Mouse (Mus musculus) ES-E14 (cell line): ENCODE data around the gene Zzz3. TPM values are rescaled to one million over a fixed set of nuclear protein-coding genes. Genes with fewer than 3 reads are reported as not detected.

Experiments
- DNase-seq: peaks from one replicate; pipeline ENCODE4 v3.0.0-alpha.2; 2013; ENCODE audit warnings: low read depth, low spot score
- H3K27ac ChIP-seq: 2 replicates; pipeline ENCODE4 v1.5.1; 2012; ENCODE audit warnings: low read depth, mild to moderate bottlenecking, low read length, moderate library complexity, mixed read lengths; ENCODE audit not compliant: poor library complexity, insufficient read depth, severe bottlenecking
- H3K36me3 ChIP-seq: 2 replicates; pipeline ENCODE4 v1.6.1; 2012; ENCODE audit warnings: mild to moderate bottlenecking, low read length, moderate library complexity, mixed read lengths; ENCODE audit not compliant: control insufficient read depth, poor library complexity, insufficient read depth, severe bottlenecking
- H3K4me1 ChIP-seq, 2 experiments: fragments of 150-350 bp in 1 of 2; sonication (generic) in 1 of 2; 2 replicates each; pipeline ENCODE4 v1.6.1; 2012; ENCODE audit warnings: low read length in 2 of 2, mild to moderate bottlenecking in 1 of 2, mixed read lengths in 1 of 2; ENCODE audit not compliant: control insufficient read depth in 2 of 2, insufficient read depth in 2 of 2, poor library complexity in 1 of 2
- H3K4me3 ChIP-seq, 2 experiments: fragments of 150-350 bp in 1 of 2; sonication (generic) in 1 of 2; 2 replicates each; pipeline ENCODE4 v1.5.1; 2012; ENCODE audit warnings: low read length in 2 of 2, low read depth in 1 of 2, mild to moderate bottlenecking in 1 of 2, mixed read lengths in 1 of 2; ENCODE audit not compliant: insufficient read depth in 1 of 2, poor library complexity in 1 of 2, severe bottlenecking in 1 of 2
- H3K9ac ChIP-seq: 2 replicates; pipeline ENCODE4 v1.6.1; 2012; ENCODE audit warnings: low read depth, mild to moderate bottlenecking, low read length, mixed read lengths; ENCODE audit not compliant: poor library complexity, insufficient read depth, severe bottlenecking
- H3K9me3 ChIP-seq: fragments of 150-350 bp; sonication (generic); 2 replicates; pipeline ENCODE4 v1.6.1; 2012; ENCODE audit warnings: low read depth, mild to moderate bottlenecking, low read length; ENCODE audit not compliant: control insufficient read depth, insufficient read depth
- CHD2 ChIP-seq: IDR thresholded peaks from 2 replicates; pipeline ENCODE4 v1.6.1; 2014; ENCODE audit warnings: mild to moderate bottlenecking, low read depth, low read length, inconsistent platforms
- HCFC1 ChIP-seq: IDR thresholded peaks from 2 replicates; pipeline ENCODE4 v1.6.1; 2012; ENCODE audit warnings: low read length, inconsistent platforms, borderline replicate concordance; ENCODE audit not compliant: insufficient read depth
- MAFK ChIP-seq: IDR thresholded peaks from 2 replicates; pipeline ENCODE4 v1.6.1; 2014; ENCODE audit warnings: mild to moderate bottlenecking, low read depth, low read length, inconsistent platforms; ENCODE audit not compliant: insufficient read depth
- ZC3H11A ChIP-seq: IDR thresholded peaks from 2 replicates; pipeline ENCODE4 v1.6.1; 2012; ENCODE audit warnings: low read depth, mild to moderate bottlenecking, inconsistent platforms, low read length, borderline replicate concordance
- ZNF384 ChIP-seq: IDR thresholded peaks from 2 replicates; pipeline ENCODE4 v1.6.1; 2012; ENCODE audit warnings: low read depth, low read length, inconsistent platforms
- in situ Hi-C, 2 experiments: fragments of 600-800 bp; cut with MboI; formaldehyde crosslinking; loops; one replicate each; pipeline ENCODE4 v1.15.1; 2025; ENCODE audit warnings: low sequenced_read_pairs in 2 of 2, inconsistent platforms in 1 of 2; ENCODE audit not compliant: unreplicated experiment in 2 of 2
- total RNA-seq: library from RNA; depleted of rRNA; stranded (reverse); fragments of 300-350 nt; gene quantifications from 2 replicates; pipeline ENCODE4 v1.2.3, GENCODE M21; 2012

Gene Zzz3
- total RNA-seq, 1 experiment, result 40.9 TPM

DNA sequence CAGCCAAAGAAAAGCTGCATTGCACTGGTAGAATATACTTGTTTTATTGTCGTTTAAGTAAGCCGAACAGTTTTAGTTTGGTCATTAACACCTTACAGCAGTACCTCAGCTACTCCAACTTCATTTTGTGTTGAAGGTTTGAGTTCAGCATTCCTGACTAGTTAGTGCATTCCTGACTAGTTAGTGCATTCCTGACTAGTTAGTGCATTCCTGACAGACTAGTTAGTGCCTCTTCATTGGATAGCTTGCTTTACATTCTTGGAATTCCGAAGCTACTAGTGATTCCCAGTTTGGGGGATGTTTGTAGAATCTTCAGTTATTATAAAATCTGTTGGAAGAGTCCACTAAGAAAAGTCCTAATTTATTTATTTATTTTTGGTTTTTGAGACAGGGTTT is 7.4 kb downstream of the Zzz3 start:
- H3K9me3 ChIP-seq, result no peaks in the 10 kb centered on the region
- no peak overlapping the region; the same call in 1 of the 2 replicates for H3K27ac ChIP-seq
- H3K4me3 ChIP-seq, result no peak overlapping the region
- no peak overlapping the region; the same call in 1 of the 2 replicates for H3K9ac ChIP-seq
- peaks cover 13 to 25% of the 10 kb centered on the region in 2 experiments; a peak in 3 of 4 replicates for H3K4me1 ChIP-seq
- no peaks in the 10 kb centered on the region for H3K36me3 ChIP-seq
- no peak for DNase-seq
- in situ Hi-C loops, result no loop called here
- TF ChIP-seq ZNF384 (no peak), MAFK (no peak), ZC3H11A (no peak), CHD2 (no peak), HCFC1 (no peak)

DNA sequence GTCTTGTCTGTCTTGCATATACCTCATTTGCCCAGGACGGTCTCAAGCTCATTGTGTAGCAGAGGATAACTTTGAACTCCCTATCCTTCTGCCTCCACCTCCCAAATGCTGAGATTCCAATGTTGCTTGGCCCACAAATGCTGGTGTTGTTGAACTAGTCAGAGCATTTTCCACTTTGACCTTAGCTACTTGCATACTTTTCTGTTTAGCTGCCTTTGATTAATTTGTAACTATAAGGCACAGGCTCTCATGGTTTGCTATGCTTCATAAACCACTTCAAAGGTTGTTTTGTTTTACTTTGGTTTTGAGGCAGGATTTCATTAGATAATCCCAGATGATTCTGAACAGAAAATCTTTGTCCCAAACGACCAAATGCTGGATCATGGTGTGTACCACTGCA is 8.6 kb downstream of the Zzz3 start:
- in situ Hi-C loops, result no loop called here
- H3K4me3 ChIP-seq, result no peak overlapping the region
- H3K4me1 ChIP-seq, result peaks cover 10 to 28% of the 10 kb centered on the region in 2 experiments; a peak in 3 of 4 replicates
- no peak for TF ChIP-seq CHD2
- TF ChIP-seq MAFK, result no peak
- TF ChIP-seq ZNF384, result no peak
- TF ChIP-seq HCFC1, result no peak
- TF ChIP-seq ZC3H11A, result no peak
- H3K36me3 ChIP-seq, result no peaks in the 10 kb centered on the region
- no peak overlapping the region for H3K27ac ChIP-seq
- H3K9ac ChIP-seq, result no peak overlapping the region
- no peaks in the 10 kb centered on the region for H3K9me3 ChIP-seq
- DNase-seq, result no peak

DNA sequence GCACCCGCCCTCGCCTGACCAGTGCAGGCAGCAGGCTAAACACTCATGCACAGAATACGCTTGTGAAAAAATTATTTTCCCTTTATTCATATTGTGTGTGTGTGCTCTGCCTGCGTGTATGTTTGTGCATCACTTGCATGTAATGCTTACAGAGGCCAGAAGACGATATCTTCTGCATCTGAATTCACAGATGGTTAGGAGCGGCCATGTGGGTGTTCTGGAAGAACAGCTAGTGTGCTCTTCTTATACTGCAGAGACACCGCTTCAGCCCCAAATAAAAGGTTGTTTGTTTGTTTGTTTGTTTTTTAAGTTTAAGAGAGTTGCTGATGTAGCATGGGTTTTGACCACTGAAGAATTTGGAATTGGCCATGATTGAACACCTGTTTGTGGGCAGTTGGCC is 10.1 kb downstream of the Zzz3 start:
- in situ Hi-C loops, result no loop called here
- Histone ChIP-seq H3K36me3 (no peaks in the 10 kb centered on the region), H3K4me1 (peaks cover 10 to 23% of the 10 kb centered on the region in 2 experiments; a peak in 3 of 4 replicates), H3K9ac (no peak overlapping the region), H3K4me3 (no peak overlapping the region), H3K9me3 (no peaks in the 10 kb centered on the region), H3K27ac (no peak overlapping the region)
- no peak for TF ChIP-seq MAFK
- no peak for TF ChIP-seq ZNF384
- TF ChIP-seq ZC3H11A, result no peak
- TF ChIP-seq HCFC1, result no peak
- TF ChIP-seq CHD2, result no peak
- no peak for DNase-seq

DNA sequence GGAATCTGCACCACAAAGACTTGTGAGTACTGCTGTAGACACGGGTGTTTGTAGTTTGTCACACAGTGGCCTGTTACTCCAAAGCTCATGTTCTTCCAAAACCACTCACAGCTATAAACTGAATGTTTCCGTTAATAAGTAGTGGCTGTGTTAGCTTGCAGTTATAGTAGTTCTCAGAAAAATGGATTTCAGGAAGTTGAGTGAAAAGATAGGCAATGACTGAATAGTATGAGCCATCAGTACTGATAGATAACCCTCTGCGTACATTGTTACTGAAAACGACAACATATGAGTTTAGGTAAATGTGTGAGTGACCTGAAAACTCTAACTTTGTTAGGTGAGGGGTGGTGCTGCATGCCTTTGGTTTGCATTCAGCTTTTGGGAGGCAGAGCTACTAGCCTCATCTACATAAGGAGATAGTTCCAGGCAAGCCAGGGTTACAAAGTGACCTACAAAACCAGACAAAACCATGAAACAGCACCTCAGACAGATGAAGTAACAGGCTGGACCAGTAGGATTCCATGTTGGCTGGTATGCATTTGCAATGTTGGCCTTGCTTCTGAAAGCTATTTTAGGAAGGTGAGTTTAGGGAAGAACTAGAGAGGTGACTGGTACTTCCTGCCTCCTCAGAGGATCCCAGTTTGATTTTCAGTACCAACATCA is 10.8 kb downstream of the Zzz3 start:
- DNase-seq, result no peak
- Histone ChIP-seq H3K9ac (no peak overlapping the region), H3K36me3 (no peaks in the 10 kb centered on the region), H3K4me1 (peaks cover 10 to 25% of the 10 kb centered on the region in 2 experiments; a peak in 3 of 4 replicates), H3K4me3 (no peak overlapping the region), H3K9me3 (no peaks in the 10 kb centered on the region), H3K27ac (no peak overlapping the region)
- TF ChIP-seq MAFK (no peak), CHD2 (no peak), HCFC1 (no peak), ZC3H11A (no peak), ZNF384 (no peak)
- in situ Hi-C loops, result no loop called here

DNA sequence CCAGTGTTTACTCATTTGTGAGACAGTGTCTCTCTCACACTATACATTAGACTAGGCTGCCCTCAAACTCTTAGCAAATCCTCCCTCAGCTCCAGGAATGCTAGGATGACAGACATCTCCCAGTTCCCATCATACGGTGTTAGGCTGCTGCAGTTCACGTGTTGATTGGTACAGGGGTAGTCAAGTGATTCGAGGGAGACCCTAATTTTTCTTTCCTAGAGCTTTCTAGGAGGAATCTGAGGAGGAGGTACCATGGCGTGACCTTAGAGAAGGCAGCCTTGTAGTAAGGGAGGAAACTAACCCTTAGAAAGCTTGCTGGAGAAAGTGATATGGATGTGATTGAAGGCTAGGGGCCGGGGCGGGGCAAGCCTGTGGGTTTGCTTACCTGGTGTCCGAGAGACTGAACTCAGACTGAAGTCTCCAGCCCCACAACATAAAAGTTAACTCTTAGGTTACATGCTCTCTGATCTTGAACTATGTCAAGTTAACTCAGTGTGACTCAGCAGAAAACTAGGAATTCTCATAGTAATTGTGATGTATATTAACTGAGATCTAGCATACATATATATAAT is 15.8 kb downstream of the Zzz3 start:
- Histone ChIP-seq H3K4me3 (no peak overlapping the region), H3K9ac (no peak overlapping the region), H3K4me1 (peaks cover 2 to 10% of the 10 kb centered on the region in 2 experiments; a peak in 2 of 4 replicates), H3K36me3 (no peaks in the 10 kb centered on the region), H3K9me3 (no peaks in the 10 kb centered on the region), H3K27ac (no peak overlapping the region)
- TF ChIP-seq ZNF384, result no peak
- no peak for TF ChIP-seq CHD2
- no peak for TF ChIP-seq HCFC1
- no peak for TF ChIP-seq MAFK
- TF ChIP-seq ZC3H11A, result no peak
- in situ Hi-C loops, result no loop called here
- no peak for DNase-seq
